Mouse (Mus musculus) lung, embryonic 16.5 days (tissue): ENCODE measurements around the gene Tmem106c. TPM values are rescaled to one million over a fixed set of nuclear protein-coding genes. Genes with fewer than 3 reads are reported as not detected.

Experiments used
- ATAC-seq: fragments of 200-750 bp; cut with Nextera tagmentation; 2 replicates; pipeline ENCODE4 v1.8.0; 2017; ENCODE audit warnings: low read depth, mild to moderate bottlenecking, moderate library complexity
- H3K27ac ChIP-seq: fragments of 300-500 bp; sonication (generic); 2 replicates; pipeline ENCODE4 v1.5.1; 2014; ENCODE audit warnings: mild to moderate bottlenecking, control low read depth, low read length
- H3K27me3 ChIP-seq: fragments of 300-500 bp; sonication (generic); 2 replicates; pipeline ENCODE4 v1.6.1; 2014; ENCODE audit warnings: low read depth, low read length, mixed read lengths; ENCODE audit not compliant: control insufficient read depth, insufficient read depth
- H3K36me3 ChIP-seq: fragments of 300-500 bp; sonication (generic); 2 replicates; pipeline ENCODE4 v1.6.1; 2014; ENCODE audit warnings: low read length; ENCODE audit not compliant: control insufficient read depth, insufficient read depth
- H3K4me1 ChIP-seq: fragments of 300-500 bp; sonication (generic); replicated peaks from 2 replicates; pipeline ENCODE4 v1.6.1; 2014; ENCODE audit warnings: low read length, mixed read lengths; ENCODE audit not compliant: control insufficient read depth, insufficient read depth
- H3K4me2 ChIP-seq: fragments of 300-500 bp; sonication (generic); 2 replicates; pipeline ENCODE4 v1.6.1; 2014; ENCODE audit warnings: low read depth, low read length, control low read depth
- H3K4me3 ChIP-seq: fragments of 300-500 bp; sonication (generic); 2 replicates; pipeline ENCODE4 v1.5.1; 2014; ENCODE audit warnings: mild to moderate bottlenecking, low read length, control low read depth
- H3K9ac ChIP-seq: fragments of 300-500 bp; sonication (generic); 2 replicates; pipeline ENCODE4 v1.6.1; 2014; ENCODE audit warnings: low read length, control low read depth
- H3K9me3 ChIP-seq: fragments of 300-500 bp; sonication (generic); 2 replicates; pipeline ENCODE4 v1.6.1; 2016; ENCODE audit warnings: low read length; ENCODE audit not compliant: control insufficient read depth
- WGBS: fragments of 180-500 bp; shearing (Covaris S2); extraction: QIAGEN DNeasy Blood & Tissue Kit; methylation state at CpG from one replicate; pipeline ENCODE4 v1.1.7; 2014; 5-methylcytosine and 5-hydroxymethylcytosine counted together
- polyA plus RNA-seq: library from polyadenylated mRNA; unstranded; fragments of >200 nt; fragmentation: Nextera tagmentation; extraction: Ambion mirVana; gene quantifications from 2 replicates; pipeline ENCODE4 v1.2.1, GENCODE M21; 2015

Tmem106c gene
- 46.6 and 51.2 TPM in 2 replicates for polyA plus RNA-seq

DNA sequence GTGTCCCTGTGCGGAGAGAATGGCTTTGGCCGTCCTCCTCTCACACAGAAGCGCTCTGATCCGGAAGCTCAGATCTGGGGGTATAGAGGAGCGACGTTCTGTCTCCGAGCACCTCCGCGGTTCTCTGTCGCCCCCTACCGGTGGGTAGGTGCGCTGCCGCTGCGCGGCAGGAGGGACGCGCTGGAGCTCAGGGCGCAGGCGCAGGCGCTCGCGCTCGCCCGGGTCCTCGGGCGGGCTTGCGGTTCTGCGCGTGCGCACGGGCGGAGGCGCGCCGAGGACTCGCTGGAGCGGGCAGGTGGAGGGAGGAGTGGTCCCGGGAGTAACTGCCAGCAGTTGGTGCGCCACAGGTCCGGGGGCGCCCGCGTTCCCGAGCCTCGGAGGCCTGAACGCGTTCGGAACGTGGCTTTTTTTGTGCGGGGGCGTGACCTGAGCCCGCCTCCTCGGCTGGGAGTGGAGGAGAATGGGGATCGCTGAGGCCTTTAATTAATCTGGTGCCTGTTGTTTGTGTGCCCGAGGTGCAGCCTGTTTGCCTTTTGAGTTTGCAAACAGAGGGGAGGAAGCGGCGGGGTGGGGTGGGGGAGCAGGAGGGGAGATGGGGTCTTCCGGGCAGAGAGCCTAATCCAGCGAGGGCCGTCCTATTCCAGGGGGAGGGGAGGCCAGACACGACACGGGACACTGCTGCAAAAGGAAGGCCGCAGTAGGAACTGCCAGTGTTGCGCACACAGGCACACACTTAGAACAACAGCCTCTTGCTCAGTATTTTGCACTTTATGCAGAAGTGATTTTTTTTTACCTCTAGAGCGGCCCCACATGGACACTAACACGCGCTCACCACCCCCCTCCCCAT lies at the start of gene Tmem106c:
Gene Tmem106c (plus strand): TSS at position 212 of the 847 bp plus-strand sequence.
- H3K27ac ChIP-seq = peak within 1 kb of the TSS; percentile 69
- H3K4me1 ChIP-seq = peaks cover 5% of the 10 kb centered on the region
- peak; percentile 96 for ATAC-seq
- peak within 1 kb of the TSS; percentile 86 for H3K9ac ChIP-seq
- under 1% methylated on average over 66 of the region's 67 CpGs for WGBS
- no peaks in the 10 kb centered on the region for H3K27me3 ChIP-seq
- H3K4me2 ChIP-seq = peak within 1 kb of the TSS; percentile 93
- no peaks in the 10 kb centered on the region for H3K36me3 ChIP-seq
- H3K9me3 ChIP-seq = no peaks in the 10 kb centered on the region
- H3K4me3 ChIP-seq = peak within 1 kb of the TSS; percentile 80

DNA sequence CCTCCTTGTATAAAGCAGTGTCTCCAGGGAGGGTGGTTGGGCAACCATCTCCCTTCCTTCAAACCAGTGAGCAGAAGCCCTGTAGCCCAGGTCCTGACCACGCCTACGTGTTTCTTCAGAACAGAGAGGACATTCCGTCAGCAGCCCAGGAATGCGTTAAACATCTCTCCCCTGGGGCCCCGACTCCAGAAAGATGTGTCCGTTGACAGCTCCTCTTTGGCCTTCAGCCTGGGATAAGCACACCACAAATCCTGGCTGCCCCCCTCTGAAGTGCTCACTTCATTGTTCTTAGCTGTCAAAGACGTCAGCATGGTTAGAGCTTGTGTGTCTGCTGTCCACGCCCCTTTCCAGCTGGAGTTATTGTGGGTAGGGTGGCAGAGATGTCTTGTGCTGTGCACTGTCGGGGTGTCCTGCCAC lies 49.7 kb upstream of the Tmem106c start:
- Histone ChIP-seq H3K4me1 (peaks cover 7% of the 10 kb centered on the region), H3K4me2 (peak overlapping the region; percentile 33), H3K9ac (no peak overlapping the region), H3K36me3 (no peaks in the 10 kb centered on the region), H3K9me3 (no peaks in the 10 kb centered on the region), H3K27ac (no peak overlapping the region), H3K4me3 (no peak overlapping the region), H3K27me3 (no peaks in the 10 kb centered on the region; the same call in 1 of the 2 replicates)
- 3% methylated on average over 9 of the region's 9 CpGs for WGBS
- peak; percentile 83 for ATAC-seq

DNA sequence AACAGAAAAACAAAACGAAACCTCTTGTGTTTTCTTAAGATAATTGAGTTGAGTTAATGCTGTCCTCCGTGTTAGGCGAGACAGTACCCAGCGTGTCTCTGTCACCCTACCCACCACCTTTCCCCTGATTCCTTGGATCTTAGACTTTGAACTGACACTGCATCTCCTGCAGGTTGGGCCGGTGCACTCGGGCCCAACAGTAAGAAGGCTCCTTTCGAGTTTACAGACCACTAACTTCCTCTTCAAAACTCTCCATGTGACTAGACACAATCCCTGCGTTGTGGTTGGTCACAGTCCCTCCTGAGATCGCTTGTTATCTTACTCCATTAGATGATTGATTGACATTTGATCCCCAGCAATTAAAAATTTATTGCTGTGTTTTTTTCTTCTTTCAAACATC lies 46.0 kb upstream of the Tmem106c start:
- WGBS = 76% methylated on average over 9 of the region's 9 CpGs
- no peaks in the 10 kb centered on the region for H3K9me3 ChIP-seq
- H3K36me3 ChIP-seq = no peaks in the 10 kb centered on the region
- no peak for ATAC-seq
- H3K27ac ChIP-seq = no peak overlapping the region
- no peak overlapping the region for H3K4me2 ChIP-seq
- no peak overlapping the region for H3K4me3 ChIP-seq
- no peak overlapping the region for H3K9ac ChIP-seq
- H3K4me1 ChIP-seq = peaks cover 7% of the 10 kb centered on the region
- H3K27me3 ChIP-seq = no peaks in the 10 kb centered on the region; the same call in 1 of the 2 replicates

DNA sequence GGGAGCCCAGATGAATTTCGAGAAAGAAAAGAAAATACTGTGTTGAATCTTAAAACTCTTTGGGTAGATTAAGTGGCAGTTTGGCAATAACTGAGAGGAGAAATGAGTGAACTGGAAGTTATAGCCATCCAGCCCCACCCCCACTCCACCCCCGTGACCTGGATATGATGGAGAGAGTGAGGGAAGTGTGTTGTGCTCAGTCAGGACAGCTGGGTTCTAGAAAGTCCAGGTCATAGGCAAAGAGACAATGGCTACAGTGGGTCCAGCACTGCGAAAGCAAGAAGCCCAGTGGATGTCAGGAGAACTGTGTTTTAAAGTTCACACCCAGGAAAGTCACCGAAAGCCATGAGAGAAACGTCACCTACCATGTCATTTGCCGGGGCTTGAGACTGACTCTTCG lies 44.8 kb upstream of the Tmem106c start:
- no peak for ATAC-seq
- H3K9me3 ChIP-seq = no peaks in the 10 kb centered on the region
- H3K9ac ChIP-seq = no peak overlapping the region
- H3K4me1 ChIP-seq = peaks cover 3% of the 10 kb centered on the region
- WGBS = 48% methylated on average over 7 of the region's 7 CpGs
- H3K4me3 ChIP-seq = no peak overlapping the region
- no peaks in the 10 kb centered on the region; the same call in 1 of the 2 replicates for H3K27me3 ChIP-seq
- H3K27ac ChIP-seq = no peak overlapping the region
- H3K4me2 ChIP-seq = no peak overlapping the region
- H3K36me3 ChIP-seq = no peaks in the 10 kb centered on the region

DNA sequence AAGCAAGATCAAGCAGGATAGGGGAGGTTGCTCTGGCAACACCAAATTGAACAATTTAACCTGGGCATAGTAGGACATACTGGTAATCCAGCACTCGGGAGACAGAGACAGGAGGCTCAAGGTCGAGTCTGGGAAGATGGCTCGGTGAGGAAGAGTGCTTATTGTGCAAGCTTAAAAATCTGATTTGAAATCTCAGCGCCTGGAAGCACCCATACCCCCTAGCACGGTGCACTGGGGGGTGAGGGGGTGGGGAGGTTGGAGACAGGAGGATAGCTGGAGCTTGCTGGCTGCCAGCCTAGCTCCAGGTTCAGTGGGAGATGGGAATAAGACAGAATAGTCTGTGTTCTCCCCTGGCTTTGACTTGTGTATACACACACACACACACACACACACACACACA lies 43.7 kb upstream of the Tmem106c start:
- 54% methylated on average over 5 of the region's 5 CpGs for WGBS
- H3K4me1 ChIP-seq = no peaks in the 10 kb centered on the region
- H3K27me3 ChIP-seq = no peaks in the 10 kb centered on the region
- H3K4me3 ChIP-seq = no peak overlapping the region
- no peaks in the 10 kb centered on the region for H3K9me3 ChIP-seq
- H3K27ac ChIP-seq = no peak overlapping the region
- no peak overlapping the region for H3K4me2 ChIP-seq
- H3K36me3 ChIP-seq = no peaks in the 10 kb centered on the region
- ATAC-seq = no peak
- no peak overlapping the region for H3K9ac ChIP-seq

DNA sequence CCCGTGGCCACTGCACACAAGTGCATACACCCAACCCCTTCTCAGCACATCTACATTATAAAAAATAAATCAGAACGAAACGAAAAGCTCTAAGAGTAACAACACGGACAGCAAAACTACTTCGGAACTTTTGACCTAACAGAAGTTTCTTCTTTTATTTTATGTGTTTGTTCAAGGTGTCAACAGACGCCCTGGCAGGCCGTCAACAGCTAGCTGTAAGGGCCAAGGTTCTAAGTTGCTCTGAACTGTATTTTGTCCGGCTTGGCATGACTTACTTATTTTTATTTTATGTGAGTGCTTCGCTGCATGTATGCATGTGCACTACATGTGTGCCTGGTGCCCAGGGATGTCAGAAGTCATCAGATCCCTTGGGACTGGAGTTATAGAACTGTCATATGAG lies 42.2 kb upstream of the Tmem106c start:
- H3K4me1 ChIP-seq = no peaks in the 10 kb centered on the region
- no peak for ATAC-seq
- no peak overlapping the region for H3K9ac ChIP-seq
- 65% methylated on average over 9 of the region's 9 CpGs for WGBS
- no peak overlapping the region for H3K4me2 ChIP-seq
- H3K9me3 ChIP-seq = no peaks in the 10 kb centered on the region
- H3K27ac ChIP-seq = no peak overlapping the region
- H3K4me3 ChIP-seq = no peak overlapping the region
- no peaks in the 10 kb centered on the region for H3K36me3 ChIP-seq
- no peaks in the 10 kb centered on the region for H3K27me3 ChIP-seq

DNA sequence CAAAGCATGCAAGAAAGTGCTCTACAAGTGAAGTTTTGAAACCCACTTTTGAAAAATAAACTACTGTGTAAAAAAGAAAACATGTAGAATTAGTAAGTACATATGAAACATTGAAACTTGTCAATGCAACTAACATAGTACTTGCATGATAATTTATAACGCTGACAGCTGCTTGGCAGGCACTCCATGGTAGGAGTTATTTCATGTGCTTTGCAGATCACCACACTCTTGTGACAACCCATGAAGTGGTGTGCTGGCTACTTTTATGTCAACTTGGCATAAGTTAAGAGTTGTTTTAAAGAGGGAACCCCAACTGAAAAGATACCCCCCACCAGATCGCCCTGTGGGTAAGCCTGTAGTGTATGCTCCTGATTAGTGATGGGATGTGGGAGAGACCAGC lies 41.6 kb upstream of the Tmem106c start:
- H3K4me2 ChIP-seq = no peak overlapping the region

DNA sequence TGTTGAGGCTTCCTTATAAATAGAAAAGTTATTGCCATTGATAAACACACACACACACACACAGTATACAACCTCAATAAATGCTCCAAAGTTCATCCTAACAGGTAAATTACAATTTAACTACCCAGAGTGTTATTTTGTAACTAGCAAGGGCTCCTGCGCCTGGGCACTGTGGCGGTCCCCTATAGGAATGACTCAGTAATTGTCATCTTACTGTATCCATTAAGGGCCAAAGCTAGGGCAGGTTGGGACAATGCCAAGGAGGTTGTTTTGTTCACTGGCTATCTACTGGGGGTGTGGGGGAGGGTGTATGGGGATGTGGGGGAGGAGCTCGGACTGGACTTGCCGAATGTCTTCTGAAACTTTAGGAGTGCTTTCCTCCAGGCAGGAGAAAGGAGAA lies 37.0 kb upstream of the Tmem106c start:
- H3K9me3 ChIP-seq = no peaks in the 10 kb centered on the region
- H3K27me3 ChIP-seq = no peaks in the 10 kb centered on the region
- H3K36me3 ChIP-seq = no peaks in the 10 kb centered on the region
- no peak overlapping the region for H3K4me2 ChIP-seq
- H3K4me3 ChIP-seq = no peak overlapping the region
- no peak for ATAC-seq
- no peak overlapping the region for H3K27ac ChIP-seq
- WGBS = 46% methylated on average over 4 of the region's 4 CpGs
- no peak overlapping the region for H3K9ac ChIP-seq
- H3K4me1 ChIP-seq = no peaks in the 10 kb centered on the region

More for the DNA sequence above, 41.6 kb upstream of the Tmem106c start:
- H3K9ac ChIP-seq = no peak overlapping the region
- H3K4me1 ChIP-seq = no peaks in the 10 kb centered on the region
- no peaks in the 10 kb centered on the region for H3K27me3 ChIP-seq
- no peak overlapping the region for H3K27ac ChIP-seq
- no peak for ATAC-seq
- H3K9me3 ChIP-seq = no peaks in the 10 kb centered on the region
- 80% methylated on average over 2 of the region's 2 CpGs for WGBS
- H3K36me3 ChIP-seq = no peaks in the 10 kb centered on the region
- no peak overlapping the region for H3K4me3 ChIP-seq

DNA sequence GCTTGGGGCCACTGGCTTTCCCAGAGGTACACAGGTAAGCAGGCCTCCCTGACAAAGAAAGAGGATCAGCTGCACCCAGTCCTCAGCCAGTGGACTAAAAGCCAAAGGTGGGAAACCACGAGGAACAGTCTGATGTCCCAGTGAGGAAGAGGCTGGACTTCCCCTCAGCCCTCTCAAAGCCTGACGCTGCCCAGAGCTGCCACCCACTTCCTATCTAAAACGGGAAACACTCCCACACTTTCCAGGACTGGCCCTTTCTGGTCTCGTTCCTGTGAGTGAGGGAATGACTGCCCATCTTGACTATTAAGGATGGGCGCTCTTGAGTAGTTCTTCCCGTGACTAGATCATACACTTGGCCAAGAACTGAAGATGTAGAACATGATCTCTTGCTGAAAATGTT lies 36.2 kb upstream of the Tmem106c start:
- Histone ChIP-seq H3K27ac (no peak overlapping the region), H3K4me2 (no peak overlapping the region), H3K9ac (no peak overlapping the region), H3K36me3 (no peaks in the 10 kb centered on the region), H3K27me3 (no peaks in the 10 kb centered on the region), H3K4me1 (no peaks in the 10 kb centered on the region), H3K9me3 (no peaks in the 10 kb centered on the region), H3K4me3 (no peak overlapping the region)
- ATAC-seq = no peak
- WGBS = 59% methylated on average over 6 of the region's 6 CpGs
